Mouse (Mus musculus) small intestine, adult 2 months (tissue): ENCODE results near the gene Chchd3. TPM values are rescaled to one million over a fixed set of nuclear protein-coding genes. Genes with fewer than 3 reads are reported as not detected.

Experiments
- H3K27ac ChIP-seq: fragments of 200-500 bp; 2 replicates; pipeline ENCODE4 v1.5.1; 2012; ENCODE audit warnings: low read depth, low read length, control low read depth, inconsistent platforms; ENCODE audit not compliant: insufficient read depth
- H3K27me3 ChIP-seq: fragments of 200-500 bp; 2 replicates; pipeline ENCODE4 v1.6.1; 2012; ENCODE audit warnings: mild to moderate bottlenecking, moderate library complexity, low read length, inconsistent platforms; ENCODE audit not compliant: control insufficient read depth, insufficient read depth
- H3K36me3 ChIP-seq: fragments of 200-500 bp; 2 replicates; pipeline ENCODE4 v1.6.1; 2012; ENCODE audit warnings: mild to moderate bottlenecking, low read length, control low read depth, inconsistent platforms; ENCODE audit not compliant: control insufficient read depth, insufficient read depth
- H3K4me1 ChIP-seq: fragments of 200-500 bp; 2 replicates; pipeline ENCODE4 v1.6.1; 2012; ENCODE audit warnings: low read length, inconsistent platforms, mixed read lengths; ENCODE audit not compliant: control insufficient read depth, insufficient read depth, insufficient read length
- H3K4me3 ChIP-seq: fragments of 200-500 bp; 2 replicates; pipeline ENCODE4 v1.5.1; 2012; ENCODE audit warnings: low read depth, mild to moderate bottlenecking, control low read depth, inconsistent platforms, low read length, moderate library complexity
- CTCF ChIP-seq: fragments of 200-500 bp; IDR thresholded peaks from 2 replicates; pipeline ENCODE4 v1.5.1; 2012; ENCODE audit warnings: low read depth, mild to moderate bottlenecking, control low read depth, inconsistent platforms, low read length, moderate library complexity, mixed read lengths; ENCODE audit not compliant: insufficient replicate concordance, insufficient read length; ENCODE audit errors: extremely low read depth
- POLR2A ChIP-seq: fragments of 200-500 bp; IDR thresholded peaks from 2 replicates; pipeline ENCODE4 v1.6.1; 2012; ENCODE audit warnings: low read depth, mild to moderate bottlenecking, control low read depth, inconsistent platforms, low read length, moderate library complexity
- WGBS: fragments of 180-500 bp; shearing (Covaris S2); methylation state at CpG from one replicate; pipeline ENCODE4 v1.1.7; 2018; 5-methylcytosine and 5-hydroxymethylcytosine counted together
- polyA plus RNA-seq: library from polyadenylated mRNA; depleted of rRNA; stranded (reverse); fragments of >200 nt; gene quantifications from 2 replicates; pipeline ENCODE4 v1.2.3, GENCODE M21; 2012

The Chchd3 gene
- polyA plus RNA-seq, 1 experiment = 78.8 TPM

GRCm38 (mm10) chr6:33002988-33003387 lies 57.1 kb downstream of the Chchd3 start:
- H3K4me3 ChIP-seq = no peak overlapping the region
- no peaks in the 10 kb centered on the region for H3K27me3 ChIP-seq
- WGBS = 76% methylated on average over 1 of the region's 1 CpGs
- TF ChIP-seq CTCF (no peak), POLR2A (no peak)
- no peak overlapping the region for H3K27ac ChIP-seq
- H3K4me1 ChIP-seq = 0 out of 2 replicates have a peak, but pooled peaks cover 2% of the 10 kb centered on the region
- H3K36me3 ChIP-seq = peaks cover 8% of the 10 kb centered on the region; the same call in 1 of the 2 replicates

- Histone ChIP-seq H3K4me1 (peaks cover 2% of the 10 kb centered on the region; the same call in 1 of the 2 replicates), H3K4me3 (no peak overlapping the region), H3K27ac (no peak overlapping the region), H3K27me3 (no peaks in the 10 kb centered on the region), H3K36me3 (peaks cover 4% of the 10 kb centered on the region; the same call in 1 of the 2 replicates)
- WGBS = 80% methylated on average over 15 of the region's 15 CpGs
- no peak for TF ChIP-seq CTCF
Measured at GRCm38 (mm10) chr6:33001271-33001670, 58.8 kb downstream of the Chchd3 start.

GRCm38 (mm10) chr6:32996597-32996996 lies 63.5 kb downstream of the Chchd3 start:
- 88% methylated on average over 1 of the region's 1 CpGs for WGBS
- Histone ChIP-seq H3K36me3 (peaks cover 6% of the 10 kb centered on the region; the same call in 1 of the 2 replicates), H3K27ac (no peak overlapping the region), H3K4me1 (no peaks in the 10 kb centered on the region; the same call in 1 of the 2 replicates), H3K27me3 (no peaks in the 10 kb centered on the region), H3K4me3 (no peak overlapping the region)
- no peak for TF ChIP-seq POLR2A
- TF ChIP-seq CTCF = no peak

DNA sequence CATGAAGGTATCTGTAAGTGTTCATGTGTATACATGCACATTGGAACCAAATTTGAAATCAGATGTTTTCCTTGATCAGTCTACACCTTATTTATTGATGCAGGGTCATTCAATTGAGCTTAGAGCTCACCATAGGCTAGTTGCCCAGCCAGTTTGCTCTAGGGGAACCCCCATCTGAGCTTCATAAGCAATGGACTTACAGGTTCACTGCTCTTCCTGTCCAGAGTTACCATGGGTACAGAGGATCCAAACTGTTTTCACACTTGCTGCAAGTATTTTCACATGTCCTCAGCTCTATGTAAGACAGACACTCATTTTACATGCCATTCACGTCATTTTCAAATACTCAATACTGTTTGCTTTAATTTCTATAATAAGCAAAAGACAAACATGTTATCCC lies 66.2 kb downstream of the Chchd3 start:
- no peak for TF ChIP-seq POLR2A
- TF ChIP-seq CTCF = no peak
- 96% methylated on average over 1 of the region's 1 CpGs for WGBS
- H3K4me3 ChIP-seq = no peak overlapping the region
- H3K36me3 ChIP-seq = peaks cover 6% of the 10 kb centered on the region; the same call in 1 of the 2 replicates
- H3K27ac ChIP-seq = no peak overlapping the region
- H3K4me1 ChIP-seq = no peaks in the 10 kb centered on the region; the same call in 1 of the 2 replicates
- H3K27me3 ChIP-seq = no peaks in the 10 kb centered on the region

- TF ChIP-seq POLR2A (no peak), CTCF (no peak)
- 71% methylated on average over 12 of the region's 12 CpGs for WGBS
- H3K4me1 ChIP-seq = no peaks in the 10 kb centered on the region
- no peak overlapping the region for H3K27ac ChIP-seq
- H3K4me3 ChIP-seq = no peak overlapping the region
- H3K36me3 ChIP-seq = peaks cover 3% of the 10 kb centered on the region; the same call in 1 of the 2 replicates
- no peaks in the 10 kb centered on the region for H3K27me3 ChIP-seq
Measured at GRCm38 (mm10) chr6:32990061-32990633, 69.9 kb downstream of the Chchd3 start.

- no peaks in the 10 kb centered on the region for H3K4me1 ChIP-seq
- H3K27me3 ChIP-seq = no peaks in the 10 kb centered on the region
- H3K4me3 ChIP-seq = no peak overlapping the region
- no peak overlapping the region for H3K27ac ChIP-seq
- peaks cover 3% of the 10 kb centered on the region; the same call in 1 of the 2 replicates for H3K36me3 ChIP-seq
- WGBS = 90% methylated on average over 8 of the region's 8 CpGs
- TF ChIP-seq POLR2A (no peak), CTCF (no peak)
Measured at GRCm38 (mm10) chr6:32988561-32988960, 71.5 kb downstream of the Chchd3 start.

DNA sequence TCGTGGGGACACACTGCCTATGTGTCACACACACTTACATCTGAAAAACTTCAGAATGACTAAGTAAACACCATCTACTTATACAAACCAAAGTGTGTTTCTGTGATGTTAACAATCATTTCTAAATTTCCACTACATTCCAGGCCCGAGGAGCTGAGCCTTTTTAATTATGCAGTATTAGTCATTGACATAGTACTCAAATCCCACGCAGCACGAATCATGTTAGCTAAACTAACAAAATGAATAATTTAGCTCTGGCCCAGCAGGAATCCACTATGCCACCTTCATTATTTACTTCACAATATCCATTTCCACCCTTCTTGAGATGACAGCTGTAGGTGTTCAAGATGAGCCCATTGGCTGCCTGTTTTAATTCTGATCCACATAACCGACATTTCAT lies 76.2 kb downstream of the Chchd3 start:
- no peak overlapping the region for H3K4me3 ChIP-seq
- H3K4me1 ChIP-seq = no peaks in the 10 kb centered on the region
- 77% methylated on average over 5 of the region's 5 CpGs for WGBS
- 0 out of 2 replicates have a peak, but pooled peaks cover 1% of the 10 kb centered on the region for H3K36me3 ChIP-seq
- no peak for TF ChIP-seq CTCF
- no peak for TF ChIP-seq POLR2A
- no peaks in the 10 kb centered on the region for H3K27me3 ChIP-seq
- H3K27ac ChIP-seq = no peak overlapping the region

GRCm38 (mm10) chr6:32981253-32981652 lies 78.8 kb downstream of the Chchd3 start:
- TF ChIP-seq POLR2A (no peak), CTCF (no peak)
- Histone ChIP-seq H3K27me3 (no peaks in the 10 kb centered on the region), H3K36me3 (0 out of 2 replicates have a peak, but pooled peaks cover 1% of the 10 kb centered on the region), H3K27ac (no peak overlapping the region), H3K4me1 (no peaks in the 10 kb centered on the region), H3K4me3 (no peak overlapping the region)
- WGBS = 94% methylated on average over 11 of the region's 11 CpGs
